Mouse (Mus musculus): ENCODE data around the gene Mto1.

Mto1 gene

DNA sequence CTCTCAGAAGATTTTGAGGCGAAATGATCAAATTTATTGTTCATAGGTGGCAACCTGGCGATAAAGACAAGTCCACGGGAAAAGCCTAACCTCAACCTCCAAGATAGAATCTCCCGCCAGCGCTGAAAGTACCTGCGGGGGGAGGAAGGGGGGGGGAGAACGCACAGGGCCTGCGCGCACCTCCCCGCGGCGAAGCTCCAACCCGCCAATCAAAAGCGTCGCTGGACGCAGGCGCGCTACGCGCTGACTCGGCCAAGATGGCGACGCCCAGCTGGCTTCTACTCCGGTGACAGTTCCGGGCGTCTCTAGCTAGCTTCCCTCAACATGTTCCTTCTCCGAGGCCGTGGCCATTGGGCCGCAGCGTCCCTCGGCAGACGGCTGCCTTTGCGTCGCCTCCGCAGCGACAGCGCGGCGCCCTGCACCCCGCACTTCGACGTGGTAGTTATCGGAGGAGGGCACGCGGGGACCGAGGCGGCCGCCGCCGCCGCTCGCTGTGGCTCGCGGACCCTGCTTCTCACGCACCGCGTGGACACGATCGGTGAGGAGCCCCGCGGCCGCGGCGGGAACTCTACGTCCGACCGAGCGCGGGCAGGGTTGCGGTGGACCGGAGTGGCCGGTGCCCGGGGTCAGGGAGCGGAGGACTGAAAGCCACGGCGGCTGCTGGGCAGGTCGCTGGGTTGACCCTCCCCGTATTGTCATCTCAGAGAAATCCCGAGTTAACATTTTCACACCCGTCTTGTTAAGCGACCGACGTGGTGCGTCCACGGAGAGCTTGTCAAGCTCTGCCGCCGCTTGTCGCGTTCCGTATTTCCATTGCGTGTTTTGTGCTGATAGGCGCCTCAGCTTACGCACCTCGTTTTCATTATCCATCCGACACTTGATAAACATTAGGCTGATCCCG lies at the start of gene Mto1, which contains the start of gene Gm17324:
Mto1 (plus strand) TSS at position 236 of the 901 bp plus-strand sequence.
Gm17324 (minus strand) TSS at position 814 of the 901 bp plus-strand sequence.
- peak; percentile 89 for DNase-seq

DNA sequence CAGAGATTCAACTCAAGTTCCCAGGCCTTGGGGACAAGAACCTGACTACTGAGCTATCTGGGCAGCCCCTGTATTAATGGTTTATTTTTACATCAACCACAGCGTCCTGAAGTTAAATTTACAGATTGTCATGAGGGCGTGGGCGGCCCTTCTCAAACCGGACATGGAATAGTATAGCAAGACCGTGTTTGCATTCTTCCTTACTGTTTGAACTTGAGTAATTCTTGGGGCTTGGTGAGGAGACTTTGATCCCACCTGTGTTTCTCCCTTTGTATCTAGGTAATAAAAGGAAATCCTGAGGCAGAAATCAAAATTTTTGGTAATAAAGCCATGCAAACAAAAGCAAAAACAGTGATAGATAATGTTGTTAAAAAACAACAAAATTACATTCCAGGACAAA lies 47.4 kb upstream of the Mto1 start:
- DNase-seq, result no peak

DNA sequence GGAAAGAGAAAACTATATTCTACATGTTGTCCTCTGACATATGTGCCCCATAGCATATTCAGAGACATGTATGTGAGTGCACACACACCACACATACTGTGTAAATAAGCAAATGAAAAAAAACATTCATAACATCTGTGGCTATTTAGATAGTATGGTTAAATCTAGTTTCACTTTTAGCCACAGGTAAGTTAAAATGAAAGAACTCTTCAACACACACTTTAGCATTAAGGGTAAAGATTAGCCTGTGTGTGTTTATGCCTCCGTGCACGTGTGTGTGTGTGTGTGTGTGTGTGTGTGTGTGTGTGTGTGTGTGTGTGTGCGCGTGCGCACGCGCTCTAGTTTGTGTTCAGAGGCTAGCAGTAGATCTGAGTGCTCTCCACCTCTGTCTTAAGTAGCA lies 46.4 kb upstream of the Mto1 start:
- DNase-seq, result no peak

DNA sequence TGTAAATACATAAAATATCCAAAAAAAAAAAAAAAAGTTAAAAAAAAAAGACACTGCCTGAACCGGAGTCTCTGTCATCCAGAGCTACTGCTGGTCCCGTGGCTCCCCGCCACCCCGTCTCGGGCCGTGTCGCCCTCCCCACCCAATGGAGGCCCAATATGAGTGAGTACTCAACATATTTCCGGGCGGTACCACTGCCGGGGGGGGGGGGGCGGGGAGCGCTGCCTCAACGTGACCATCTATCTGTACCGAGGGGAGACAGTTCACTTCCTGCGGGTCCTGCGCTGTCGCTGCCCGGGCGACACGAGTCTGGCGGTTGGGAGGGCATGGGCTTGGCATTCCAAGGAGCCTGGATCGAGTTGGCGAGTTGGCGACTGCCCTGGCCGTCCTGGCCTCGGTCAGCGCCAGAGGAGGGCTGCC lies 20.6 kb upstream of the Mto1 start:
- no peak for DNase-seq

DNA sequence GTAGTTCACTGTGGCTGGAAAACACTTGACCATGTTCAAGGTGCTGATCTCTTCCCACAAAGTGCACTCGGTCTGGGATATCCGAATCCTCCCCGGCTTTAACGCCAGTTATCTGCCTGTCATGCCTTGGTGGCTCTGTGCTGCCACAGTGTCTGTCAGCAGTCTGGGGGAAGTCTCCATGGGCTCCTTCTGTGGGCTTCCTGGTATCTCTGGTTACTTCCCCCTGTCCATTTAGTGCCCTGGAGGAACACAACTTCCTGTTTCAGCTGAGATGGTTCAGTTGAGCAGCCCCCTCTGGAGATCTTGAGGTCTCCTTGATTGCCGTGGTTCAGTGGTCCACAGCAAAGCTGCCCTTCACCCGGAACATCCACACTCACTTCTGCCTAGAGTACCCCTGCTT lies 19.8 kb upstream of the Mto1 start:
- no peak for DNase-seq

DNA sequence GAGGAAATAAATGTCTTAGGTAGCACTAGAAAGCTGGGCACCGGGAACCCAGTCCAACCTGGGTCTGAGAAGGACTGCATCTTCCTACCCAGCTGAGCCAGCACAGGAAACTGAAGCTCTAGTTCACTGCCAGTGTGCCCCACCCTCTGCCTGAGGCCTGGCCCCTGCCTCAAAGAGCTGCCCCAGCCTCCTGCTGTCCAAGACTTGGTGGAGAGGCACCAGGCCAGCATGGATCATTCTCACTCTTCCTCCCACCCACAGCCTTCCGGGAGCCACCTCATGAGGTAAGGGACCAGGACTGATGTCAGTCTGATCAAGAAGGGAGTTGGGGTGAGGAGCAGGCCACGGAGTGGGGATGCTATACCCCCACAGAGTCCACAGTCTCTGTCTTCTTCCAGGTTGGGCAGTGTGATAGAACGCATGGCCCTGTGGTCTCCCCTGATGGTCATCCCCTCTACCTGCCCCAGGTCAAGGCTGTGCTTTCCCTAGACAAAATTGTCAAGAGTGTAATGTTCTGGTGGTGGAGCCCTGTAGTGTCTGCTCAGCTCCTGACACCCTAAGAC lies 19.1 kb upstream of the Mto1 start:
- DNase-seq, result no peak

DNA sequence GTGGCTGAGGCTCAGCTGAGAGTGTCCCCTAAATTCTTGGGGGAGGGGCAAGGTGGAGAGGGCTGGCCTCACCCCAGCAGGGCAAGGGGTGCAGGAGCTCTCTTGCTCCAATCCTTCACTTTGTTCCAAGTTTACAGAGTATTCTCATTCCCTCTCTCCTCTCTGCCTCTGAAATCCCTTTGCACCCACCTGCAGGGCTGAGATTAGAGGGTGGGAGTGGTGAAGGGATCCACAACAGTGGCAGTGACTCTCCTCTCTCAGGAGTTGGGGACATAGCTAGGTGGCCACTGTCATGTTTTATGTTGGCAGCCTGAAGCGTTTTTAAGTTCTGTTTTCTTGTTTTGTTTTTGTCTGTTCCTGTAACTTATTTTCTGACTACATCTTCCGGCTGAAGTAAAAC lies 18.5 kb upstream of the Mto1 start:
- DNase-seq, result no peak

DNA sequence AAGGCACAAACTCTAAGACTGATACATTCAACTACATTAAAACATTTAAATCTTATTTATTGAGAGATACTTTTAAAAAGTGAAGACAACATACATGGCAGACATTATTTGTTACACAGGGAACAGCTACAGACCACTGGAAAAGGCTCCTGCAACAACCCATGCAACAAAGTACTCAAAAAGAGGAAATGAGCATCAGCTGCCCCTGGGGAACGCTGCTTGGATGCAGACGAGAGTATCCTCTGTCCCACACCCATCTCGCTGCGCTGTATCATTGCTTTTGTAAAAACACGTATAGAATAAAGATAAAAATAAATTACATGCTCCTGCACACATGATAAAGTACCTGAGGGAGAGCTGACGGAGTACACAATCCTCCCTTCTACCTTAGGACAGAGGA lies 17.5 kb upstream of the Mto1 start:
- DNase-seq, result no peak

DNA sequence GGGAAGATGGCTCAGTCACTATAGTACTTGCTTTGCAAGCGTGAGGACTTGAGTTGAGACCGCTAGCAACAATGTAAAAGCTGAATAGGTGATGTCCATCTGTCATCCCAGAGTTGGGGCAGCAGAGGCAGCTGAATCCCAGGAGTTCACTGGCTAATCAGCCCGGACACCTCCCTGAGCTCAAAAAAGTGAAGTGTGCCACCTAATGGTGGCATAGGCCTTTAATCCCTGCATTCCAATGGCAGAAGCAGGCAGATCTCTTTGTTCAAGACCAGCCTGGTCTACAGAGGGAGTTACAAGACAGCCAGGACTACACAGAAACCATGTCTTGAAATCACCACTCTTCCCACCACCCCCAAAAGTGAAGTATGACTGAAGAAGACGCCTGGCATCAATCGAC lies 15.5 kb upstream of the Mto1 start:
- no peak for DNase-seq

DNA sequence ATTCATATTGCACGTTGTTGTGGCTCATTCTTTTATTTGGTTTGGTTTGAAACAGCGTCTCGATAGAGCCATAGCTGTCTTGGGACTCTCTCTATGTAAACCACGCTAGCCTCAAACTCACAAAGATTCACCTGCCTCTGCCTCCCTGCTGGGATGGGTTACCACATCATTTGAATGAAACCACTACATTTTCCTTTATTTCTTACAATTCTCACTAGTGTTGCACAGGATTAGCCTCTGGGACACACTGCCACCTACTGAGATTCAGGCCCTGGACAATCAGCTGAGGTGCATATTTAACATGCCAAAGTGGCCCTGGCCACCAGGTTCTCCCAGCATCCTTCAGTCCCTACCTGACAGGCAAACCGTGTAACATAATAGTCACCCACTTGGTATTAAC lies 8.6 kb upstream of the Mto1 start:
- no peak for DNase-seq

DNA sequence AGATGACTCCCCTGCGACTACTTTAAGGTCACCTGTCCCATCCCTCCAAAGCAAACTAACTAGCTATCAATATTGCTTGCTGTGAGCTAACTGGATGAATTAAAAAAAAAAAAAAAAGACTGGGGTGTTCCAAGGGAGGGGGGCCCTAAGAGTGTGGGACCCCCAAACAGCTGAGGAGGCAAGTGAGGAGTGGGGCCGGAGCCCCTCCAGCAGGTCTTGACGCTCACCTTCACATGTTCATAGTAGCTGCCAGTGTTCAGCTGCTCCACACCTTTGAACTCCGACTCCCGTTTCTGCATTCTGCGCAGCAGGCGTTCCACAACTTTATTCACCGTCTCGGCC lies 5.8 kb upstream of the Mto1 start:
- DNase-seq, result no peak

DNA sequence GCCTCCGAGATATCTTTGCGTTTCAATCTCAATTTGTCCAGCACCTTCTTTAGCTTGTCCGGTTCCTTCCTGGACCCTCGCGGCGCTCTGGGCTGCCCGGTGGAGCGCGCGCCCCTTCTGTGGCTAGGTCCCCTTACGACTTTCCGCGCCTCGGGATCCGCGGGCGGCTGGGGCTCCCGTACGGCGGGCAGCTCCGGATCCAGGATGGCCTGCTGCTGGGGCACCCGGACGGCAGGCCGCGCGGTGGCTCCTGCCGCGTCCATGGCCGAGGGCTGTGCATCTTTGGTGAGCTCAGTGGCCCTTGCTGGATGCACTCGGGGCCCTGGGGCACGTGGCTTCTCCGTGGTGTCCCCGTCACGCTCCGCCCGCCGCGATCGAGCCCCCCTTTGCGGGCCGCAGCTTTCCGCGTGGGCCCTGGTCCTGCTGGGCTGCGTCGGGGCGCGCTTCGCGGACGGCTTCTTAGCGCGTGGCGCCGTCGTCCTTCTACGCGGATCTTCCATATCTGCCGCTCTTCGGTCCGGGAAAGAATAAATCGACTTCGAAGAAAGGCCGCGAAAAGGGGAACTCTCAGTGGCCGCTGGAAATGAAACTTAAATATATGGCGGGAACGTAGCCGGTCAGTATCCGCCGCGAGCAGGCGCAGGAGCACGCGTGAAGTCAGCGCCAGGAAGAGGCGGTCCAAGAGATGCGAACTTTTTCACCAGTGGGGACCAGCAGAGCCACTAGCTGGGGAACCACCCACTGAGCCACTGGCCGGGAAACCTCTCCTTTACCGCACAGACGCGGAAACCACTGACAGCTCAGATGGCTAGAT lies 5.2 kb upstream of the Mto1 start, which contains the start of gene Cgas:
Cgas (minus strand) TSS at position 659 of the 814 bp plus-strand sequence.
- DNase-seq, result peak; percentile 12

DNA sequence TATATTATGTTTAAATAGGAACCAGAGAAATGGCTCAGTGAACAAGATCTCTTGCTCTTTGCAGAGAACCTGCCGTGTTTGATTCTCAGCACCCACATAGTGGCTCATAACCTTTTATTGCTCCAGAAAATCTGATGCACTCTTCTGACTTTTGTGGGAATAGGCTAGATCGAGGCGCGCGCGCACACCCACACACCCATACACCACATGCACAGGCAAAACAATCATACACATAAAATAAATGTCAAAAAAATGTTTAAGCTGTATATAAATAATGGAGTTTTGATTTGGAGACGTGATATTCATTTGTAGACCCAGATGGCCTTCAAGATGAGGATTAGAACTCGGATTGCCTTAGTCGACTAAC lies 419 bp upstream of the Mto1 start:
- no peak for DNase-seq

DNA sequence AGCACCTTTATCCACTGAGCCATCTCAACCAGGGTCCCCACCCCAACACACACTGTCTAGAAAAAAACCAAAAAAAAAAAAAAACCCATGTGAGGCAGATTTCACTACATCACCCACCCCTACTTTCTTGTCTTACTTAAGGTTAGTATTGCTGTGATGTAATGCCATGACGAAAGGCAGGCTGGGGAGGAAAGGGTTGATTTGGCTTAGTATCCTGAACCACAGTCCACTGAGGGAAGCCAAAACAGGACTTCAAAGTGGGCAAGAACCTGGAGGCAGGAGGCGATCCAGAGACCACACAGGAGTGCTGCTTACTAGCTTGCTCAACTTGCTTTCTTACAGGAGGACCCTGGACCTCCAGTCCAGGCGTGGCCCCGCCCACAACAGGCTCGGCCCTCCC lies 2.4 kb downstream of the Mto1 start:
- DNase-seq, result no peak

DNA sequence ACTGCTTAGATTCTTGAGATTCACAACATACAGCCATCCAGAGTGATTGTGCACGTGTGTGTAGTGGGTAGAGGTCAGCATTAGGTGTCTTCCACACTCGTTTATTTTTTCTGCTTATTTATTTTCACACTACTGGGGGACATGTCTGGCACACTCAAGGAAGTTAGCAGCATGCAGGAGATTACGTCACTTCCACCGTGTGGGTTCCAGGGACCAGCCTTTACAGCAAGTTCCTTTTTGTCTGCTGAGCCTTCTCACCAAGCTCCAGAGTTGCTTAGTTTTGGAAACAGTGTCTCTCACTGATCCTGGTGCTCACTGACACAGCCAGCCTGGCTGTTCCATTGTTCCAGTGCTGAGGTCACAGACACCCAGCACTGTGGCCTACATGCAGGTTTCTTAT lies 3.4 kb downstream of the Mto1 start:
- DNase-seq, result no peak

DNA sequence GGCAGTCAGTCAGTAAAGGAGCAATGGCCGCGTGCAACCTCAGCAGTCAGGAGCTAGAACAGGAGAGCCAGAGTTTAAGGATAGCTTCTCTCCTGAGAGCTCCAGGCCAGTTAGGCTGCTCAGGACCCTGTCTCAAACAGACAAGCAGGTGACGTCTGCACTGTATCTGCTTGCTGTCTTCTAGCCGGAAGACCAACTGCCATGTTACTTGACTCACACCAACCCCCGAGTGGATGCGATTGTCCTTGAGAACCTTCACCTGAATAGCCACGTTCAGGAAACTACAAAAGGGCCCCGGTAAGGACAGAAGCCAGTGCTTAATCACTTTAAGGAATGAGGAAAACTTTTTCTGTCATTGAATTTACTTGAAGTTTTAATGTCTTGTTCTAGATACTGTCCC lies 9.0 kb downstream of the Mto1 start:
- DNase-seq, result no peak

DNA sequence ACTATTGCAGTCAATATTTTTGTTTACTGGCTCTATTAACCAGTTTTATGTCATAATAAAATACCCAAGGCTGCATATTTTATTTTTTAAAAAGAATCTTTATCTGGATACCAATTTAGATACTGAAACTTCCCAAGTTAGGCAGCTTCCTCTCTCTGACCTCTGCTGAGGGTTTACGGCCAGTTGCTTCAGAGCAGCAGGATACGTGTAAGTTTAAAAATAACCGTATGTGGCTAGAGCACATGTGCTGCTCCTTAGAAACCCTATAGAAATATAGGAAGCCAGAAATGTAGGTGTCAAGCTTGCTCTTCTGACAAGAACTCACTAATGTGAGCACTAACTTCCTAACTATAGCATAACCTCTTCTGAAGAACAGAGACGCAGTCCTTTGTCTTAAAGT lies 15.3 kb downstream of the Mto1 start:
- no peak for DNase-seq

DNA sequence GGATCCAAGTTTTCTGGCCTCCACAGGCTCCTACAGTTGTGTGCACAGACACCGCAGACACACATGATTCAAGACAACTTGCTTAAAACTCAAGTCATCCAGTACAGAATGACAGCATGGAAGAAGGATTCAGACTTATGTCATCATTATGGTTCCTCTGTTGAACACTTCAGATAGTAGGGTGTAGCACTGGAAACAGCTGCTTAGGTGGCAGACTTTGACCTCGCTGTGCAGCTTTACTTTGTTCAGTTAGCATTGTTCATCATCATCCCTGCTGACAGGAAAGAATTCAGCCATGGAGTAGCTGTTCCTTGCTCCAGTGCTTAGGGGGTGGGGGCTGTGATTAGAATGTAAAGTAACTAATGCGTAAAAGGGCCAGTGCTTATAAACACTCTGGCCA lies 17.7 kb downstream of the Mto1 start:
- DNase-seq, result no peak

DNA sequence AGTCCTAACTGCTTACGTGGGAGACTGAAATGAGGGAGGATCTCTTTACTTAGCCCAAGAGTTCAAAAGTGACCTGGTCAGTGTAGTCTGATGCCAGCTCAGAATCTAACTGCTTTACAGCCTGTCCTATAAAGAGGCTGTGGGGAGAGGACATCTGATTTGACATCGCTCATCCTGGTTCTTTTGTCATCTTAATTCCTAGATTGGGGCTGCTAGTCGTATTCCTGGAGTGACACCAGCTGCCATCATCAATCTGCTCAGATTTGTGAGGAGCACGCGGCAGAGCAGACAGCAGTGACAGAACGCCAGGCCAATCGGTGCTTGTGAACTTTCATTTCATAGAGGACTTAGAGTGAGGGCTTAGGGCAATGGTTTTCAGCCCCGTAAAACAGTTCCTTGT lies 25.6 kb downstream of the Mto1 start:
- no peak for DNase-seq

DNA sequence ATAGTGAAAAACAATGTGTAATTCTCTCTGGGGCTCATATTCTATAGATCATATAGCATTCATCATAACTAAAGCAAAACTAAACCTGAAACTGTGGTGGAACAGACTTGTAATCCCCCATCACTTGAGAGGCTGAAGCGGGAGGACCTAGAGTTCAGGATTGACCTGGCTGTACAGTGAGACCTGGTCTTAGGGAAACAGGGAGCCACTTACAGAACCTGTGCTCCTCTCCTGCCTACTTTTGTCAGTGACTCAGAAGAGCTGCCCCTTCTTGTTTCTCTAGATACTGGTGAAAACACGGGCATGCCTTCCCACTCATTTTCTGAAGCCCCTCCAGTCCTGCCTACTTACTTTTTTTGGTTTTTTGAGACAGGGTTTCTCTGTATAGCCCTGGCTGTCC lies 26.3 kb downstream of the Mto1 start:
- no peak for DNase-seq

DNA sequence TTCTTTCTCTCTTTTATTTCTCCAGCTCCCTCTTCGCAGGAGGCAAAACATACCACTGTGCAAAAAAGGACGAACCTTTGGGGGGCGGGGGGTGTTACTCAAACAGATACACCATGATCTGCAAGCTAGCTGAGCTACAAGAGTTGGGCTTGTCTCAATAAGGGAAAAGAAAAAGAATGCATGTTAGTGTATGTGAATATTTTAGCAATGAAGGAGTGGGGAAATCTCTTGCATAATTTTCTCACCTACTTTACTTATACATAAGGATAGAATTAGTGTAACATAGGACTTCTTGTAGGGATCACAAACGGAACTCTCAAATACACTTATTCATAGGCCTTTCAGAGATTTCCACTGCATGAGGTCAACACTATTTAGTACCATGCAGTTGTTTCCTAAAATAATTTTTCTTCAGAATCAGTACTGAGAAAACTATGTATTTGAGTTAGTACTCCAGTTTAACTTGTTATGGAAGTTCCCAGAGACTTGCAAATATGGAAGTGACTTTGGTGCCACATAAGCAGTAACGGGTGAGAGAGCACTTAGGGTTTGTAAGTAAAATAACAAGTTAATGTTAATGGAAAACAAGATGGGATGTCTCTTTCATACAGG lies 26.9 kb downstream of the Mto1 start:
- DNase-seq, result no peak

DNA sequence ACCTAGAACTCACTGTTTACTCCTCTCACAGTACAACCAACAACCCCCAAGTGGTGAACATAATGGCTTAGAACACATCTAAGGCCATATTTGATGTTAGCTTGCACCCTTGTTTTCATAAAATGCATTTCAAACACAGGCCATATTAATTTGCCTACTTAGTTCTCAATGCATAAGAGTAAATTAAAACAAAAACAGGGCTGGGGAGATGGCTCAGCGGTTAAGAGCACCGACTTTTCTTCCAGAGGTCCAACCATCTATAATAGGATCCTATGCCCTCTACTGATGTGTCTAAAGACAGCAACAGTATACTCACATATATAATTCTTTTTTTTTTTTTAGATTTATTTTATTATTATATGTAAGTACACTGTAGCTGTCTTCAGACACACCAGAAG lies 27.4 kb downstream of the Mto1 start:
- DNase-seq, result no peak

DNA sequence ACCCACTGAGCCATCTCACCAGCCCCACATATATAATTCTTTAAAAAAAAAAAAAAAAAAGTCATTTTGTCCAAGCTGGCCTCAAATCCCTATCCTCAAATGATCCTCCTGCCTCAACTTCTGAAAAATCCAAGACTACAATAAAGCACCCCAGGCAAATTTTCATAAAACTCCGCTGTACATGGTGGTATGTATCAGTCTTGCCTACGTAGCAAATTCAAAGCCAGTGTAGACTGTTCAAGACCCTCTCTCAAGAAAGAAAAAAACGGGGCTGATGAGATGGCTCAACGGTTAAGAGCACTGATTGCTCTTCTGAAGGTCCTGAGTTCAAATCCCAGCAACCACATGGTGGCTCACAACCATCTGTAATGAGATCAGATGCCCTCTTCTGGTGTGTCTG lies 27.9 kb downstream of the Mto1 start:
- no peak for DNase-seq
